Mouse (Mus musculus): ENCODE measurements at regions not wholly inside any gene's neighbourhood (a gene's known extent, or its start where the extent isn't known, plus 50 kb on each side); places are given as distances from the start of the nearest gene placed in this dataset.
"Not testable (repeated sequence)": the region's sequence is repeated elsewhere in the genome, so short reads cannot be mapped to it uniquely, and the experiment has no call there.

- DNase-seq (ENCODE audit: low spot score in 2 of 2): no peak
Observed at GRCm38 (mm10) chr12:114564329-114564728, 1020.6 kb downstream of the Adam6a start.

GRCm38 (mm10) chr12:114583371-114583770 lies 1039.7 kb downstream of the Adam6a start:
- DNase-seq (ENCODE audit: low spot score in 2 of 2): no peak

- DNase-seq (ENCODE audit: low spot score in 2 of 2): no peak
Observed at GRCm38 (mm10) chr12:114587227-114587626, 1043.5 kb downstream of the Adam6a start.

GRCm38 (mm10) chr12:114597672-114598071 lies 1054.0 kb downstream of the Adam6a start:
- DNase-seq (ENCODE audit: low spot score in 2 of 2): no peak

GRCm38 (mm10) chr12:114609171-114609570 lies 1065.5 kb downstream of the Adam6a start:
- no peak for DNase-seq (ENCODE audit: low spot score in 2 of 2)

DNA sequence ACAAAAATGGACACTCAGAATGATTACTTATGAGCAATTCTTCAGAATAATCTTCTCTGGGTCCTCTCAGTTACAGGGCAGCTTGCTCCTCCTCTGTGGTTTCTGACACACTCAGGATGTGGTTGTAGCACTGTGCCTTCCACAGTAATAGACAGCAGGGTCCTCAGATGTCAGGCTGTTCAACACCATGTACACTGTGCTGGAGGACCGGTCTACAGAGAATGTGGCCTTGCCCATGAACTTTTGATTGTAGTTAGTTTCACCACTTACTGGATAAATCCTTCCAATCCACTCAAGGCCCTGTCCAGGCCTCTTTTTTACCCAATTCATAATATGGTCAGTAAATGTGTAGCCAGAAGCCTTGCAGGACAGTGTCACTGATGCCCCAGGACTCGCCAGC lies 1068.4 kb downstream of the Adam6a start:
- no peak for DNase-seq (ENCODE audit: low spot score in 2 of 2)

DNA sequence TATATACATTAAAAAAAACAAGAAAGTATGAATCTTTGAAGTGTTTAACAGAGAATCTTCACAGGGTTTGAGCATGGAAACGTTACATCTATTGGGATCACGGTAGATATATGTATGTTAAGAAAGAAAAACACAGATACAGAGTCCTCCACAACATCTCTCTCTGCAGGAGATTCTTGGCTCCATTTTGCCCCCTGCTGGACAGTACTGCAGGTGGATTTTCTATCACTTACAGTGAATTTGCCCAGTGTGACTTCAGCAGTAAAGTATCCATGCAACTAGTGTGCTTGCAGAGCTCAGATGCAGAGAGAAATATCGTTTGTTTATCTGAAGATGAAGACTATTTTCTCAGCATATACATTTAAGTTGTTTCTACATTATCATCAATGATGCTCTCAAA lies 1071.5 kb downstream of the Adam6a start:
- no peak for DNase-seq (ENCODE audit: low spot score in 2 of 2)

- no peak for DNase-seq (ENCODE audit: low spot score in 2 of 2)
Observed at GRCm38 (mm10) chr12:114615712-114616111, 1072.0 kb downstream of the Adam6a start.

GRCm38 (mm10) chr12:114641089-114641488 lies 1097.4 kb downstream of the Adam6a start:
- DNase-seq (ENCODE audit: low spot score in 2 of 2): no peak

DNA sequence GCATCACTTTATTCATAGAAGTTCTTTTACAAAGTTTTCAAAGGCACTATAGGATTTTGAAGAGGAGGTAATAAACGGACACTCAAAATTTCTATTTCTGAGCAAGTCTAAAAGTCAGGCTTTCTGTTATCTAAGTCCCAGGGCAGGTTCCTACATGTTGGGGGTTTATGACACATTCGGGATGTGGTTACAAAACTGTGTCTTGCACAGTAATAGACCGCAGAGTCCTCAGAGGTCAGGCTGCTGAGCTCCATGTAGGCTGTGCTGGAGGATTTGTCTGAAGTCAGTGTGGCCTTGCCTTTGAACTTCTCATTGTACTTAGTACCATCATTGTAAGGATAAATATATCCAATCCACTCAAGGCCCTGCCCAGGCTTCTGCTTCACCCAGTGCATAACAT lies 1102.7 kb downstream of the Adam6a start:
- no peak for DNase-seq (ENCODE audit: low spot score in 2 of 2)

DNA sequence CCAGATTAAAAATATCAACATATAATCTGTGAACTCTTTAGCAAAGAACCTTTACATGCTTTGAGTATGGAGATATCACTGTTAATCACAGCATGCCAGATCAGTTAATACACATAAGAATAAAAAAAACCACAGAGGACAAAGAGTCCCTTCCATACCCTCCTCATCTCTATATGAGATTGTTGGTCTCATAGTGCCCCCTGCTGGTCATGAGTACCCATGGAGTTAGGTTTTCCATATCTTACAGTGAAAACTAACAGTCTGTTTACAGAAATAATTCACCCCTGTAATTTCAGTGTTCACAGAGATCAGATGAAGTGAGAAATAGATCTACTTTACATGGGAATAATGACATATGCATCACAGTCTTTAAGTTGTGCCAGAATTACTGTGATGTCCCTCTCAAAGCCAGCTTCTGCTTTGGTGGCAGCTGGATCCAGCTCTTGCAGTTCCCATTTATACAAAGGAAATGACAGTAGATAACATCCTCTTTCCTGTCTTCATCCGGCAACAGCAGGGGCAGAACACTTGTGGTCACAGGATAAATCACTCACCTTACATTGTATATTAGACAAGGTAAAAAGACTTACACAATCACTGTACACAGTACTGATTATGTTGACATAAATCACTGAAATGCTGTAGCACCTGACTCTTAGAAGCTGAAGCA lies 1106.9 kb downstream of the Adam6a start:
- not testable (repeated sequence) for DNase-seq (ENCODE audit: low spot score in 2 of 2)

DNA sequence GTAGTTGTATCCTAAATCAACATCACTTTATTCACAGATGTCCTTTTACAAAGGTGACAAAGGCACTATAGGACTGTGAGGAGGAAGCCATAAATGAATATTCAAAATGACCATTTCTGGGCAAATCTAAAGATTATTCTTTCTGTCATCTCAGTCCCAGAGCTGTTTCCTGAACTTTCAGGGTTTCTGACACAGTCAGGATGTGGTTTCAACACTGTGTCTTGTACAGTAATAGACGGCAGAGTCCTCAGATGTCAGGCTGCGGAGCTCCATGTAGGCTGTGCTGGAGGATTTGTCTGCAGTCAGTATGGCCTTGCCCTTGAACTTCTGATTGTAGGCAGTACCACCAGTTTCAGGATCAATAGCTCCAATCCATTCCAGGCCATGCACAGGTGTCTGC lies 1113.4 kb downstream of the Adam6a start:
- DNase-seq (ENCODE audit: low spot score in 2 of 2): not testable (repeated sequence)

Small RNAs in the stretch of these regions (microRNA-seq; reads per million reads assigned to microRNA genes)
- gene Mir7094-1 (ENCODE audit: borderline number of aligned reads in 2 of 2): 0 reads per million in 2 experiments
- gene Mir7094-2 (ENCODE audit: borderline number of aligned reads in 2 of 2): 0 reads per million in 2 experiments
